Mouse (Mus musculus) neural tube, embryonic 14.5 days (tissue): ENCODE data around the gene Stk11. TPM values are rescaled to one million over a fixed set of nuclear protein-coding genes. Genes with fewer than 3 reads are reported as not detected.

Experiments used
- ATAC-seq: fragments of 200-750 bp; cut with Nextera tagmentation; 2 replicates; pipeline ENCODE4 v1.8.0; 2017; ENCODE audit warnings: low read depth, mild to moderate bottlenecking, moderate TSS enrichment, moderate library complexity
- H3K27ac ChIP-seq: fragments of 300-500 bp; sonication (generic); 2 replicates; pipeline ENCODE4 v1.5.1; 2014; ENCODE audit warnings: low read depth, mild to moderate bottlenecking, control low read depth, low read length, moderate library complexity, mixed read lengths
- H3K27me3 ChIP-seq: fragments of 300-500 bp; sonication (generic); 2 replicates; pipeline ENCODE4 v1.6.1; 2014; ENCODE audit warnings: low read length; ENCODE audit not compliant: control insufficient read depth, insufficient read depth
- H3K36me3 ChIP-seq: fragments of 300-500 bp; sonication (generic); 2 replicates; pipeline ENCODE4 v1.6.1; 2014; ENCODE audit warnings: low read length, mixed read lengths; ENCODE audit not compliant: control insufficient read depth, insufficient read depth
- H3K4me1 ChIP-seq: fragments of 300-500 bp; sonication (generic); 2 replicates; pipeline ENCODE4 v1.6.1; 2014; ENCODE audit warnings: low read length; ENCODE audit not compliant: control insufficient read depth, insufficient read depth
- H3K4me2 ChIP-seq: fragments of 300-500 bp; sonication (generic); 2 replicates; pipeline ENCODE4 v1.6.1; 2014; ENCODE audit warnings: mild to moderate bottlenecking, low read depth, low read length, control low read depth
- H3K4me3 ChIP-seq: fragments of 300-500 bp; sonication (generic); 2 replicates; pipeline ENCODE4 v1.5.1; 2014; ENCODE audit warnings: low read depth, low read length, control low read depth, mixed read lengths
- H3K9ac ChIP-seq: fragments of 300-500 bp; sonication (generic); replicated peaks from 2 replicates; pipeline ENCODE4 v1.6.1; 2014; ENCODE audit warnings: low read depth, mild to moderate bottlenecking, control low read depth, low read length, mixed read lengths
- H3K9me3 ChIP-seq: fragments of 300-500 bp; sonication (generic); 2 replicates; pipeline ENCODE4 v1.6.1; 2016; ENCODE audit warnings: low read length; ENCODE audit not compliant: control insufficient read depth
- WGBS: fragments of 180-500 bp; shearing (Covaris S2); extraction: QIAGEN DNeasy Blood & Tissue Kit; methylation state at CpG from one replicate; pipeline ENCODE4 v1.1.7; 2014; 5-methylcytosine and 5-hydroxymethylcytosine counted together
- polyA plus RNA-seq: library from polyadenylated mRNA; unstranded; fragments of >200 nt; fragmentation: Nextera tagmentation; extraction: Ambion mirVana; gene quantifications from 2 replicates; pipeline ENCODE4 v1.2.1, GENCODE M21; 2014

The Stk11 gene
- polyA plus RNA-seq, 1 experiment from 2014 or later: 26.0 TPM

- H3K4me3 ChIP-seq: no peak overlapping the region
- H3K4me1 ChIP-seq: peaks cover 44% of the 10 kb centered on the region
- H3K27me3 ChIP-seq: no peaks in the 10 kb centered on the region
- H3K4me2 ChIP-seq: no peak overlapping the region
- ATAC-seq: no peak
- no peaks in the 10 kb centered on the region for H3K9me3 ChIP-seq
- H3K36me3 ChIP-seq: peaks cover 62% of the 10 kb centered on the region
- H3K27ac ChIP-seq: peak overlapping the region; percentile 52; the same call in 1 of the 2 replicates
- H3K9ac ChIP-seq: no peak overlapping the region
- WGBS: 44% methylated on average over 1 of the region's 1 CpGs
Observed at GRCm38 (mm10) chr10:80155277-80155676, 39.7 kb downstream of the Stk11 start.

GRCm38 (mm10) chr10:80156002-80156751 is 40.6 kb downstream of the Stk11 start:
- peaks cover 51% of the 10 kb centered on the region for H3K4me1 ChIP-seq

GRCm38 (mm10) chr10:80156752-80157053 is 41.1 kb downstream of the Stk11 start:
- peak overlapping the region; percentile 4; the same call in 1 of the 2 replicates for H3K4me3 ChIP-seq
- no peak overlapping the region for H3K9ac ChIP-seq
- H3K27ac ChIP-seq: no peak overlapping the region
- peaks cover 50% of the 10 kb centered on the region for H3K4me1 ChIP-seq
- WGBS: 60% methylated on average over 7 of the region's 7 CpGs
- no peak for ATAC-seq
- H3K9me3 ChIP-seq: no peaks in the 10 kb centered on the region
- H3K4me2 ChIP-seq: no peak overlapping the region
- H3K27me3 ChIP-seq: no peaks in the 10 kb centered on the region
- H3K36me3 ChIP-seq: peaks cover 59% of the 10 kb centered on the region

More at GRCm38 (mm10) chr10:80156002-80156751, 40.6 kb downstream of the Stk11 start:
- H3K27ac ChIP-seq: no peak overlapping the region
- no peak overlapping the region for H3K4me2 ChIP-seq
- no peak for ATAC-seq
- H3K9me3 ChIP-seq: no peaks in the 10 kb centered on the region
- no peak overlapping the region for H3K9ac ChIP-seq
- 88% methylated on average over 29 of the region's 29 CpGs for WGBS
- no peaks in the 10 kb centered on the region for H3K27me3 ChIP-seq
- peaks cover 62% of the 10 kb centered on the region for H3K36me3 ChIP-seq
- peak overlapping the region; percentile 4; the same call in 1 of the 2 replicates for H3K4me3 ChIP-seq

- no peak overlapping the region for H3K4me3 ChIP-seq
- H3K27me3 ChIP-seq: no peaks in the 10 kb centered on the region
- no peaks in the 10 kb centered on the region for H3K9me3 ChIP-seq
- H3K4me2 ChIP-seq: peak overlapping the region; percentile 11; the same call in 1 of the 2 replicates
- WGBS: 54% methylated on average over 15 of the region's 15 CpGs
- H3K4me1 ChIP-seq: peaks cover 44% of the 10 kb centered on the region
- no peak for ATAC-seq
- no peak overlapping the region for H3K9ac ChIP-seq
- peaks cover 53% of the 10 kb centered on the region for H3K36me3 ChIP-seq
- H3K27ac ChIP-seq: peak overlapping the region; percentile 73
Observed at GRCm38 (mm10) chr10:80157141-80157929, 41.7 kb downstream of the Stk11 start.

GRCm38 (mm10) chr10:80158307-80158986 is 42.8 kb downstream of the Stk11 start:
- Histone ChIP-seq H3K4me2 (peak overlapping the region; percentile 51; the same call in 1 of the 2 replicates), H3K36me3 (peaks cover 42% of the 10 kb centered on the region), H3K4me3 (no peak overlapping the region), H3K27me3 (no peaks in the 10 kb centered on the region), H3K27ac (peak overlapping the region; percentile 71), H3K4me1 (peaks cover 33% of the 10 kb centered on the region), H3K9ac (no peak overlapping the region), H3K9me3 (no peaks in the 10 kb centered on the region)
- WGBS: 15% methylated on average over 18 of the region's 18 CpGs
- no peak for ATAC-seq

GRCm38 (mm10) chr10:80159021-80159560 is 43.5 kb downstream of the Stk11 start:
- Histone ChIP-seq H3K4me3 (peak overlapping the region; percentile 37), H3K9ac (peak overlapping the region; percentile 46), H3K4me1 (peaks cover 31% of the 10 kb centered on the region), H3K36me3 (peaks cover 35% of the 10 kb centered on the region), H3K9me3 (no peaks in the 10 kb centered on the region), H3K27me3 (no peaks in the 10 kb centered on the region), H3K27ac (peak overlapping the region; percentile 71), H3K4me2 (peak overlapping the region; percentile 51)
- WGBS: 6% methylated on average over 12 of the region's 12 CpGs
- no peak for ATAC-seq

GRCm38 (mm10) chr10:80159561-80160454 is 44.2 kb downstream of the Stk11 start:
- peak overlapping the region; percentile 46 for H3K9ac ChIP-seq
- H3K4me3 ChIP-seq: peak overlapping the region; percentile 37
- H3K36me3 ChIP-seq: peaks cover 29% of the 10 kb centered on the region
- peaks cover 34% of the 10 kb centered on the region for H3K4me1 ChIP-seq
- under 1% methylated on average over 52 of the region's 55 CpGs for WGBS
- peak; percentile 86 for ATAC-seq
- H3K27ac ChIP-seq: peak overlapping the region; percentile 71
- no peaks in the 10 kb centered on the region for H3K27me3 ChIP-seq
- peak overlapping the region; percentile 51 for H3K4me2 ChIP-seq
- no peaks in the 10 kb centered on the region for H3K9me3 ChIP-seq
